Mouse (Mus musculus): Measurements from ENCODE around the gene Kirrel2. TPM values are rescaled to one million over a fixed set of nuclear protein-coding genes. Genes with fewer than 3 reads are reported as not detected.

Gene Kirrel2
- polyA plus RNA-seq, 1 experiment from 2014 or later: 0.65 TPM

- 54% methylated on average over 2 of the region's 2 CpGs for WGBS
Measured at GRCm38 (mm10) chr7:30430191-30430590, 27.3 kb downstream of the Kirrel2 start.

GRCm38 (mm10) chr7:30429327-30429726 is 28.2 kb downstream of the Kirrel2 start:
- ATAC-seq (ENCODE audit: insufficient number of reproducible peaks, insufficient read depth, low FRiP score, low TSS enrichment, low read depth): no peak
- Histone ChIP-seq H3K9me3 (no peaks in the 10 kb centered on the region), H3K27me3 (peaks cover 5% of the 10 kb centered on the region)

More at GRCm38 (mm10) chr7:30430191-30430590, 27.3 kb downstream of the Kirrel2 start:
- Histone ChIP-seq H3K4me3 (replicated peaks) (no peak overlapping the region), H3K9me3 (no peaks in the 10 kb centered on the region), H3K27me3 (peaks cover 4% of the 10 kb centered on the region), H3K4me1 (replicated peaks) (no peaks in the 10 kb centered on the region; the same call in 1 of the 2 replicates), H3K36me3 (peaks cover 13% of the 10 kb centered on the region; the same call in 1 of the 2 replicates), H3K4me2 (no peak overlapping the region), H3K9ac (replicated peaks) (no peak overlapping the region), H3K27ac (no peak overlapping the region)
- ATAC-seq (ENCODE audit: insufficient number of reproducible peaks, insufficient read depth, low FRiP score, low TSS enrichment, low read depth): no peak

DNA sequence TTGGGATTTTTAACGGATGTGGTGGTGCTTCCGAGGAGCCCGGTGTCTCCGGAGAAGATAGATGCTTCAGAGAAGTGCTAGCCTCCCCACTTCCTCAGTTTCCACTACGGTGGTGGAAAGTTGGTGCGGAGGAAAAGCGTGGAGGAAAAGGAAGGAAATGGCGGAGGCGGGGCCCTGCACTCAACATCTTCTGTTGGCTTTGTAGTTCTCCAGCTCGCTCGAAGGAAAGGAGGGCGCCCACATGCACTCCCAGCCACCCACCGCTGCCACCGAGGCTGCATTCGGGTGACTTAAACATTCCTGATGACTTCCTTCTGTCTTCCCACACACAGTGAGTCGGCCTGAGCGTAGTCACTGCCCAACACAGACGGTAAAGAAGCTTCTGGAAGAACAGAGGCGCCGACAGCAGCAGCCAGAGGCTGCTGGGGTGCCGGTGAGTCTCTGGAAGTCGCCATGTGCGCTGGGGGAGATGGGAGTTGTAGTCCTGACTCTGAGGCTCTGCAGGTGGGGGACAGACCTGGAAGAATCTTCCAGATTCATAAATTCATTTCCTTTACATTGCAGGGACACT is 34.3 kb downstream of the Kirrel2 start:
- Histone ChIP-seq H3K27me3 (peaks cover 49% of the 10 kb centered on the region), H3K9me3 (peaks cover 8% of the 10 kb centered on the region; the same call in 1 of the 2 replicates), H3K4me3 (replicated peaks) (peak overlapping the region; percentile 57), H3K4me2 (peak overlapping the region; percentile 90), H3K4me1 (replicated peaks) (peaks cover 17% of the 10 kb centered on the region; the same call in 1 of the 2 replicates), H3K9ac (replicated peaks) (peak overlapping the region; percentile 53), H3K36me3 (peaks cover 8% of the 10 kb centered on the region; the same call in 1 of the 2 replicates), H3K27ac (no peak overlapping the region)
- WGBS: 47% methylated on average over 23 of the region's 23 CpGs
- no peak for ATAC-seq (ENCODE audit: insufficient number of reproducible peaks, insufficient read depth, low FRiP score, low TSS enrichment, low read depth)

More at GRCm38 (mm10) chr7:30429327-30429726, 28.2 kb downstream of the Kirrel2 start:
- Histone ChIP-seq H3K4me2 (no peak overlapping the region), H3K27ac (no peak overlapping the region), H3K9ac (replicated peaks) (no peak overlapping the region), H3K4me1 (replicated peaks) (no peaks in the 10 kb centered on the region; the same call in 1 of the 2 replicates), H3K36me3 (peaks cover 8% of the 10 kb centered on the region; the same call in 1 of the 2 replicates), H3K4me3 (replicated peaks) (no peak overlapping the region)

- Histone ChIP-seq H3K4me1 (replicated peaks) (peaks cover 17% of the 10 kb centered on the region; the same call in 1 of the 2 replicates), H3K4me2 (peak overlapping the region; percentile 90), H3K9ac (replicated peaks) (peak overlapping the region; percentile 53), H3K4me3 (replicated peaks) (peak overlapping the region; percentile 57), H3K36me3 (peaks cover 8% of the 10 kb centered on the region; the same call in 1 of the 2 replicates), H3K27me3 (peaks cover 49% of the 10 kb centered on the region), H3K27ac (0 out of 2 replicates have a peak overlapping the region, but pooled peaks have one; percentile 23), H3K9me3 (peaks cover 8% of the 10 kb centered on the region; the same call in 1 of the 2 replicates)
- ATAC-seq (ENCODE audit: insufficient number of reproducible peaks, insufficient read depth, low FRiP score, low TSS enrichment, low read depth): no peak
- 16% methylated on average over 9 of the region's 9 CpGs for WGBS
Measured at GRCm38 (mm10) chr7:30422560-30422959, 34.9 kb downstream of the Kirrel2 start.

DNA sequence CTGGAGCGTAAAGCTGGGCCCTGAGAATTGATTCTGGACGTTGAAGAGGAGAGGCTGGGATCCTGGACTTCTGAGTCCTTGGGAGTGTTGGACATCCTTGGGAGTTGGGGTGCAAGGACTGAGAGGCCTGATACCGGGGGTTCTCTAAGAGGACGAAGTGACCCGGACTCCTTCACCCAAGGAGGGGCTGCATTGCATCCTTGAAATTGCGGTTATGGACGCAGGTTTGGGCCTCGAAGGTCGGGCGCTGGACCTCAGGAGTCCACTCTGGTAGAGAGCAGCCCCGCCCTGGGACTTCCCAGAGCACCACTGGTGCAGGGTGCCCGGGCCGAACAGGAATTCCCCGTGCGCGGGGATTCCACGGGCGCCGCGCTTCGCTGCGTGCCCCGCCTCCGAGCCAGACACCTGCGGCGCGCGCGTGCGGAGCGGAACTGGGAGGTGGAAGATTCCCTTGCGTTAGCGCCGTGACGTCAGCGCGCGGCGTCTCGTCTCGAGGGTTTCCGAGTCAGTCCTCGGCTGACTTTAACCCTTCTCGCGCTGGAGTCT is 35.5 kb downstream of the Kirrel2 start:
- under 1% methylated on average over 45 of the region's 45 CpGs for WGBS

DNA sequence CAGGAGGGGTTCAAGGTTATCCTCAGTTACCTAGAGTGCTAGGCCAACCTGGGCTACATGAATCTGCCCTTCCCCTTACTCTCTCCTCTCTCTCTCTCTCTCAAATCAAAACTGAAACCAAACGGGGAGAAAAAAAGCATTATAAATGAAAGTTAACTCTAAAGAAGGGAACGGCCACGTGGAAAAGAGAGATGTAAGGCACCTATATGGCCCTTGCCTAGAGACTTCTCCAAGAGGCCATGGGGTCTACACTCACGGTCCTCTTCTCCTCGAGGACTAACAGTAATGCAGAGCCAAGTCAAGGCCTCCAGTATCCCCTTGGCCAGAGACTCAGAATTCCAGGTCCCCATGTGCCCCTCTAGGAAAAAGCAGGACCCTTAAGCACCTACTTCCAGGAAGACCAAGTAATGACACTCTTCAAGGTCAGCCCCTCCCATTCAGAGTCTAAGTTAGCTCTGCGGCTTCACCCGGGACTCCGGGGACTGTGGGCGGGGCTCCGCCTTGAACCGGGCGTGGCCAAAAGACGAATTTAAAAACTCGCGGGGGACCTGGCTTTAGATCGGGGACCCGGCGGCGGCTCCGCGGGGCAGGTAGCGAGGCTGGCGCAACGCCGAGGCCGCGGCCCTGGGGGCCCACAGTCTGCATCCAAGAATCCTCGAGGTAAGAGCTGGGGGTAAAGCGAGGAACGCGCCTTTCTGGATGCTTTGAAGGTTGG is 36.2 kb downstream of the Kirrel2 start, which contains the start of gene Nfkbid:
TSS of gene Nfkbid (plus strand) at position 558 of the 715 bp plus-strand sequence.
- Histone ChIP-seq H3K27me3 (peaks cover 49% of the 10 kb centered on the region), H3K4me3 (replicated peaks) (peak within 1 kb of the TSS; percentile 57), H3K27ac (0 out of 2 replicates have a peak within 1 kb of the TSS, but pooled peaks have one; percentile 23), H3K4me2 (peak within 1 kb of the TSS; percentile 90), H3K36me3 (peaks cover 8% of the 10 kb centered on the region; the same call in 1 of the 2 replicates), H3K9ac (replicated peaks) (peak within 1 kb of the TSS; percentile 53), H3K4me1 (replicated peaks) (peaks cover 17% of the 10 kb centered on the region; the same call in 1 of the 2 replicates), H3K9me3 (peaks cover 8% of the 10 kb centered on the region; the same call in 1 of the 2 replicates)
- 11% methylated on average over 31 of the region's 31 CpGs for WGBS
- 0 out of 2 replicates have a peak, but pooled peaks have one; percentile 17 for ATAC-seq (ENCODE audit: insufficient number of reproducible peaks, insufficient read depth, low FRiP score, low TSS enrichment, low read depth)

More for the DNA sequence above, 35.5 kb downstream of the Kirrel2 start:
- Histone ChIP-seq H3K36me3 (peaks cover 8% of the 10 kb centered on the region; the same call in 1 of the 2 replicates), H3K9me3 (peaks cover 8% of the 10 kb centered on the region; the same call in 1 of the 2 replicates), H3K9ac (replicated peaks) (peak overlapping the region; percentile 53), H3K4me3 (replicated peaks) (peak overlapping the region; percentile 57), H3K4me1 (replicated peaks) (peaks cover 17% of the 10 kb centered on the region; the same call in 1 of the 2 replicates), H3K27me3 (peaks cover 49% of the 10 kb centered on the region), H3K4me2 (peak overlapping the region; percentile 90), H3K27ac (no peak overlapping the region)
- ATAC-seq (ENCODE audit: insufficient number of reproducible peaks, insufficient read depth, low FRiP score, low TSS enrichment, low read depth): peak; percentile 35; the same call in 1 of the 2 replicates

- H3K4me1 ChIP-seq (replicated peaks): peaks cover 17% of the 10 kb centered on the region; the same call in 1 of the 2 replicates
- peaks cover 8% of the 10 kb centered on the region; the same call in 1 of the 2 replicates for H3K9me3 ChIP-seq
- no peak for ATAC-seq (ENCODE audit: insufficient number of reproducible peaks, insufficient read depth, low FRiP score, low TSS enrichment, low read depth)
- H3K27me3 ChIP-seq: peaks cover 49% of the 10 kb centered on the region
- no peak overlapping the region for H3K4me3 ChIP-seq (replicated peaks)
- 79% methylated on average over 3 of the region's 3 CpGs for WGBS
- H3K9ac ChIP-seq (replicated peaks): no peak overlapping the region
- H3K4me2 ChIP-seq: no peak overlapping the region
- peaks cover 3% of the 10 kb centered on the region; the same call in 1 of the 2 replicates for H3K36me3 ChIP-seq
- no peak overlapping the region for H3K27ac ChIP-seq
Measured at GRCm38 (mm10) chr7:30420673-30421072, 36.8 kb downstream of the Kirrel2 start.

DNA sequence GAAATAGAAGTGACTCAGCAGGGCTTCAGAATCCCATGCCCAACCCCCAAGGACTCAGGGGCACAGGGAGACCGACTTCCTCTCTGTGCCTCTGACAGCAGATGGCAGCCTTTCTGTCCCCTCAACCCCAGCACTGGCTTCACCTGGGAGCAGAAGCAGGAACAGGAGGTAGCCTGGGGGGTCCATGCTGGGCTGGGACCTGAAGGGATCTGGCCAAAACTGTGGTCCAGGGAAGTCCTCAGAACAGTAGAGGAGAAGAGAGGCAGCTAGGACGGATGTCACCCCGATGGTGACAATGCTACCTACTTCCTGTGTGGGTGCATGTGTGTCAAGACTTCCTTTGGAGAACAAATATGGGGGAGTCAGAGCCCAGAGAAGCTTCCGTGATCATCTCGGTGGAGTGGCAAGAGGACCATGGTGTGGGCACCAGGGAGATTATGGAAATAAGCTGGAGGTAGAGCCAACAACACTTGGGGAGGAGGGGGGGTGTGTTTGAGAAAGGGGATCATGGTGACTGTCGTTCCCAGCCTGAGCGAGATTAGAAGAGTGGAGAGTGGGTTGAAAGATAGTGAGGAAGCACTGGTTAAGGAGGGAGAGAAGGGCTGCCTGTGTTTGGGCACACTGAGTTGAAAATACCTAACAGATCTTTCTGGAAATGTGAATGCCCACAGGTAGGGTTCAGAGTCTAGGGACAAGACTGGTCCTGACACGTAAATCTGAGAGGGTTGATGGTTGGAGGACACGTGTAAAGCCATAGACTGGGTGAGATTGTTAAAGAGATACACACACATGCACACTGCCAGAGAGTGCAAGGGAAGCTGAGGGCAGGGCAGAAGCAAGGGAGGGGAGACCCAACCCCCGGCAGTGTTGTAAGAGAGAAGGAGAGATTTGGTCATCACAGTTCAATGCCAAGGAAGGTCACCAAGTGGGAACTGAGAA is 37.7 kb downstream of the Kirrel2 start, which contains the start of gene Hcst:
TSS of gene Hcst (minus strand) at position 294 of the 939 bp plus-strand sequence.
- H3K36me3 ChIP-seq: no peaks in the 10 kb centered on the region
- no peak within 1 kb of the TSS for H3K27ac ChIP-seq
- no peak for ATAC-seq (ENCODE audit: insufficient number of reproducible peaks, insufficient read depth, low FRiP score, low TSS enrichment, low read depth)
- no peak within 1 kb of the TSS for H3K9ac ChIP-seq (replicated peaks)
- H3K4me1 ChIP-seq (replicated peaks): peaks cover 17% of the 10 kb centered on the region; the same call in 1 of the 2 replicates
- WGBS: 69% methylated on average over 10 of the region's 10 CpGs
- peaks cover 45% of the 10 kb centered on the region for H3K27me3 ChIP-seq
- H3K4me2 ChIP-seq: no peak within 1 kb of the TSS
- H3K9me3 ChIP-seq: peaks cover 8% of the 10 kb centered on the region; the same call in 1 of the 2 replicates
- no peak within 1 kb of the TSS for H3K4me3 ChIP-seq (replicated peaks)

DNA sequence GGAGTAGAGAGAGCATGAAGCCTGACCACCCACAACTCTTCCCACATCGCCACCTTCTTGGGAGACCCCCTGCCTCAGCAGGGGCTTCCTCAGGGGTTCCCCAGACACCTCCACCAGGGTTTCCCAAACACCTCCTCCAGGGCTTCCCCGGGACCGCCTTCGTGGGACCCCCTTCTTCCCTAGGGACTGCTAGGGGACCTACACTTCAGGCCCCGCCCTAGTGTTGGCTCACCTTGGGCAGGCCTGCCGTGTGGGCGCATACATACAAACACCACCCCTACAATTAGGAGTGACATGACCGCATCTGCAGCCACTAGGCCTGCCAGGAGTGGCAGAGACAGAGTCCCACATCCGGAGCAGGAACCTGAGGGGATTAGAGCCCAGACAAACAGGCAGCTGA is 39.6 kb downstream of the Kirrel2 start:
- no peak overlapping the region for H3K4me3 ChIP-seq (replicated peaks)
- peaks cover 8% of the 10 kb centered on the region; the same call in 1 of the 2 replicates for H3K9me3 ChIP-seq
- no peak overlapping the region for H3K9ac ChIP-seq (replicated peaks)
- peaks cover 31% of the 10 kb centered on the region for H3K27me3 ChIP-seq
- H3K36me3 ChIP-seq: no peaks in the 10 kb centered on the region
- H3K4me1 ChIP-seq (replicated peaks): peaks cover 14% of the 10 kb centered on the region; the same call in 1 of the 2 replicates
- no peak overlapping the region for H3K4me2 ChIP-seq
- H3K27ac ChIP-seq: no peak overlapping the region
- no peak for ATAC-seq (ENCODE audit: insufficient number of reproducible peaks, insufficient read depth, low FRiP score, low TSS enrichment, low read depth)
- 71% methylated on average over 9 of the region's 9 CpGs for WGBS

DNA sequence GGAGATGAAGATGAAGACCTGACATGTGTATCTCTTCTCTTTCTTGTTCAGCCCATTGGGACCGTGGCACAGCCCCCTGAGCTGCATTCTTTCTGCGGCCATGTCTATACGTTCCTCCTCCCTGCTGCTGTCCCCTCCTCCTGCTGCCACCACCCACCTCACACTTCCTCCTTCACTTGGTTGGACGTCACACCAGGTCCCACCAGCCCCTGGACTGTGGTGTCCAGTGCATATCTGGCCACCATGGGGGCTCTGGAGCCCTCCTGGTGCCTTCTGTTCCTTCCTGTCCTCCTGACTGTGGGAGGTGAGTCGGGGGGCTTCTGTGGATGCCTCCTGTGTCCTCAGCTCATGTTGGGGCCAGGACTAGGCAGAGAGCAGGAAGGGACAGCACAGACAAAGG is 43.9 kb downstream of the Kirrel2 start, which contains the start of gene Tyrobp:
TSS of gene Tyrobp (plus strand) at position 165 of the 400 bp plus-strand sequence.
- H3K9me3 ChIP-seq: peaks cover under 1% of the 10 kb centered on the region; the same call in 1 of the 2 replicates
- H3K4me1 ChIP-seq (replicated peaks): no peaks in the 10 kb centered on the region
- no peak within 1 kb of the TSS for H3K27ac ChIP-seq
- peaks cover 8% of the 10 kb centered on the region; the same call in 1 of the 2 replicates for H3K27me3 ChIP-seq
- no peak within 1 kb of the TSS; the same call in 1 of the 2 replicates for H3K9ac ChIP-seq (replicated peaks)
- no peak within 1 kb of the TSS for H3K4me3 ChIP-seq (replicated peaks)
- WGBS: 59% methylated on average over 5 of the region's 5 CpGs
- H3K4me2 ChIP-seq: no peak within 1 kb of the TSS
- ATAC-seq (ENCODE audit: insufficient number of reproducible peaks, insufficient read depth, low FRiP score, low TSS enrichment, low read depth): no peak
- H3K36me3 ChIP-seq: no peaks in the 10 kb centered on the region

Measured in limb, embryonic 12.5 days (tissue).